Mouse (Mus musculus) adrenal gland, adult 18-20 months (tissue): Measurements from ENCODE around the gene Mark3. TPM values are rescaled to one million over a fixed set of nuclear protein-coding genes. Genes with fewer than 3 reads are reported as not detected.

Experiments used
- DNase-seq, 2 experiments: peaks; one replicate each; pipeline ENCODE4 v3.0.0; 2021 to 2022; ENCODE audit warnings: low spot score in 2 of 2
- total RNA-seq, 2 experiments: library from RNA; stranded (reverse); gene quantifications; 1 replicate in 1 of 2; 2 replicates in 1 of 2; pipeline ENCODE4 v1.2.3; 2021

Mark3 gene
- total RNA-seq, 2 experiments from 2014 or later, result 75.0 to 88.1 TPM

GRCm38 (mm10) chr12:111559647-111560258 lies 14.6 kb upstream of the Mark3 start:
- no peak for DNase-seq

- DNase-seq, result no peak
Measured at GRCm38 (mm10) chr12:111560286-111560685, 14.0 kb upstream of the Mark3 start.

DNA sequence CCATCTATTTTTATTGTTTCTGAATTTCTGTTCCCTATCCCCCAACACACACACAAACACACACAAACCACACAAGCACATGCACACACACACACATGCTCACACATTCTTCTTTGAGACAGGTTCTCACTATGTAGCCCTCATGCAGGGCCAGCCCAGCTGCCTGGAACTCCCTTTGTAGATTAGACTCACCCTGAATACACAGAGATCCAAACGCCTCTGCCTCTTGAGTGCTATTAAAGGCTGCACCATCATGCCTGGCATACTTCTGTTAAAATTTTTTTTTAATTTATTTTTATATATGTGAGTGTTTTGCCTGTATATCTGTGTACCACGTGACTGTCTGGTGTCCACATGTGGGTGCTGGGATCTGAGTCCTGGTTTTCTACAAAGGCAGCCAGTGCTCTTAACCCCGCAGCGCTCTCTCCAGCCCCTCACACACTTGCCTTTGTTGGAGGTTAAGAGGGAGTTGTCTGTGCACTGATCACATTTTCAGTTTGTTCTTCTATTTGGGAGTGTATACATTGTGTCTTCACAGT lies 12.0 kb upstream of the Mark3 start:
- DNase-seq, result no peak

GRCm38 (mm10) chr12:111563076-111563629 lies 11.2 kb upstream of the Mark3 start:
- no peak for DNase-seq

DNA sequence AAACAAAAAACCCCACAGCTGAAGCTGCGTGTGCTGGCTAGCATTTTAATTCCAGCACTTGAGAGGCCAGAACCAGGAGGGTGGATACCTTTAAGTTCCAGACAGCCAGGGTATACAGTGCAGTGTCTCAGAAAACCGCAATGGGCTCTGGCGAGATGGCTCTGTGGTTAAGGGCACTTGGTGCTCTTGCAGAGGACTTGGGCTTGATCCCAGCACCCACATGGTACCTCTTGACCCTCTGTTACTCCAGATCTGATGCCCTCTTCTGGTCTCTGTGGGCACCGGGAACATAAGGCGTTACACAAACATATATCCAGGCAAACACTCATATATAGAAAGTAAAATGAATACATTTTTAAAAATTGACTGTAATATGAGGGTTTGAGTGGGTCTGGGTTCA lies 9.0 kb upstream of the Mark3 start:
- no peak for DNase-seq

GRCm38 (mm10) chr12:111568836-111569235 lies 5.5 kb upstream of the Mark3 start:
- peak in 1 of 2 experiments; percentile 40 for DNase-seq

- no peak for DNase-seq
Measured at GRCm38 (mm10) chr12:111572406-111572805, 1.9 kb upstream of the Mark3 start.

DNA sequence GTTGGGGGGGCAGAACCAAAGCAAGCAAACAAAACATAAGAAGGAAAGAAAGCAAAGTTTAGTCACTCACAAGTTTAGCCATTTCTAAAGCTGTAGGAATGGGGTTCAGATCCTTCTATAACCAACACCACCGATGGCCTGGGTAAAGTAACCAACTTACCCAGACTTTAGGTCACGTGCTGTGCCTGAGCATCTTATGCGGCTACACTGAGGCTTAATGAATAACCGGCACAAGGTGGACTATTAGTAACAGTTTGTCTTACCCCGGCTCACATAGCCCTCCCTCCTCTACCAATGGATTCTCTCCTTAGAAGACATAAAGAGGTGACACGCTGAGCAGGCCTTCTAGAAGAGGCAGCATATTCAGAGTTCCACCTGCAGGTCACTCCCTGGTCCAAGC lies 1.0 kb upstream of the Mark3 start:
- no peak for DNase-seq

GRCm38 (mm10) chr12:111574887-111575838 lies 840 bp downstream of the Mark3 start:
- DNase-seq, result peak; percentile 45 to 51

- DNase-seq, result no peak
Measured at GRCm38 (mm10) chr12:111583058-111583457, 8.7 kb downstream of the Mark3 start.

- no peak for DNase-seq
Measured at GRCm38 (mm10) chr12:111584401-111584800, 10.1 kb downstream of the Mark3 start.

- DNase-seq, result no peak
Measured at GRCm38 (mm10) chr12:111587252-111587651, 12.9 kb downstream of the Mark3 start.

DNA sequence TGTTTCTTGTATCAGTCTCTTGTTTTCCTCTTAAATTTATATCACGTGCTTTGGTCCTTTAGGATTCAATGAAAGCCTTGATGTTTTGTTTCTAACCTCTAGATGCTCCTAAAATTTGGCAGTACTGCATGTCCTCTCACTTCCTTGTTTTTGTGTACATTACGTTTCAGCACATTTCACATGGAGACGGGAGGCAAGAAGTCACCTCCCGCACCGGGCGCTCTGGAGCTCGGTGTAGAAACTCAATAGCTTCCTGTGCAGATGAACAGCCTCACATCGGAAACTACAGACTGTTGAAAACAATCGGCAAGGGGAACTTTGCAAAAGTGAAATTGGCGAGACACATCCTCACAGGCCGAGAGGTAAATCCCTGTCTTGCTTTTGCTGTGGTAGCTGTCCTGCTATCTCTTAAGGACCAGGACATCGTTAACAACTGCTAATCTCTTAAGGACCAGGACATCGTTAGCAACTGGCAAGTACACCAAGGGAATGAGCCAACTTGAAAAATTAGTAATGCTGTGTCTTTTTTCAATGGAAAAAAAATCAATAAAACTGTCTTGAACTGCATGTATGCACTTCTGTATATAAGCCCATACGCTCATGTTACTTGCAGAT lies 18.2 kb downstream of the Mark3 start:
- DNase-seq, result no peak

DNA sequence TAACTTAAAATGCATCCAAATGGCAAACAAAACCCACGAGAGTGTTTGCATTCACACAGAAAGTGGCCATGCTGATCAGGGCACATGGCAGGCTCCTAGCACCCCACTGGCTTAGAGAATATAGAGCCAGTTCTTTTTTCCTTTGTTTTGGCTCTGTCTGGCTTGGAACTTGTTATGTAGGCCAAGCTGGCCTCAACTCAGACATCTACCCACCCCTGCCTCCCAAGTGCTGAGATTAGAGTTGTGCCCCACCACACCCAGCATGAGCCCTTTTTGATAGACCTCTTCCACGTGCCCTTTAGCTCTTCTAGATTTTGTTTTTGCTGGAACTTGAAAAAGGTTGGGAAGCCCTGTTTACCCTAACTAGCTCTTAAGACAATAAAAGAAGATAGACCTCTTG lies 19.5 kb downstream of the Mark3 start:
- no peak for DNase-seq

DNA sequence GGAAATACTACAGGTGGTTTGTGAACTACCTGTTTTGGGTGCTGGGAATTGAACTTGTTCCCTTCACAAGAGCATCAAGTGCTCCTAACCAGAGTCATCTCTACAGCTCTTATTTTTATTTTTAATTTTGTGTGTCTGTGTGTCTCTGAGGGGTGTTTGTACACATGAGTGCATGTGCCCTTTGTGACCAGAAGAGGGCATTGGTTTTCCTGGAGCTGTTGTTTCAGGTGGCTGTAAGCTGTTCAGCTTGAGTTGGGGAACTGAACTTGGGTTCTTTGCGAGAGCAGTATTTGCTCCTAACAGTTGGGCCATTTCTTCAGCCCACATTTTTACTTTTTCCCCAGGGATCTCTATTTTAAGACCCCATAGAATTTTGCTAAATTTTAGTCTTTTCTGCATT lies 23.0 kb downstream of the Mark3 start:
- no peak for DNase-seq

- no peak for DNase-seq
Measured at GRCm38 (mm10) chr12:111598902-111599301, 24.6 kb downstream of the Mark3 start.

GRCm38 (mm10) chr12:111599640-111600039 lies 25.3 kb downstream of the Mark3 start:
- DNase-seq, result peak in 1 of 2 experiments; percentile 24

DNA sequence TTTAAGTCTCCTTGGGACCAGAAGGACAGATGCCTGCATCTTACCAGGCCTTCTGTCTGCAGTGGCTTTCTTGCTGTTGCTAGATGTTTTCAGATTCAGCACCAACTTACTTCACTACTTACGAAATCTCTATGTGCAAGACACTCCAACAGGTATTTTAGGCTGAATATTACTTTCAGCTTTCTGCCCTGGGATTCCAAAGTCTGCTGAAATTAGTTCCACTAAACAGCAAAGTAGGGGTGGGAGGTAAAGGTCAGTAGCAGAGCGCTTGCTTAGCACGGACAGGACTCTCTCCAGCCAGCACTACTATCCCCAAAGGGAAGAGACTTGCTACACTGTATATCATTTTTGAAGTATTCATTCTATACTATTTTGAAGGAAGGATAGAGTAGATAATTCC lies 29.5 kb downstream of the Mark3 start:
- DNase-seq, result no peak

DNA sequence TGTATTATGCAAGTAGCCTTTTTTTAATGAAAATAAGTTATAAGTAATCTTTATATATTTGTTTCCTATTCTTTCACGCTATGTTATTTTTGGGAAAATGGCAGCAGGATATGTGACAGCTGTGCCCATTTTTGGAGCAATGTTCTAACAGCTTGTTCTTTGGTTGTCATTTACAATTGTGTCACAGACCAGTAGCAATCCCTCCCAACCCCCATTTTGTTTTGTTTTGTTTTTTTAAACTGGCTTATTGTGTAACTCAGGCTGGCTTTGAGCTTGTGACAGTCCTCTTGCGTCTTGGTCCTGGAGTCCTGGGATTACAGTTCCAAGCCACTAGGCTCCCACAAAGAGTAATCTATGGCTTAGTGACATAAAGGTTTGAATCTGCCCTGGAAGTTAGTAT lies 31.3 kb downstream of the Mark3 start:
- no peak for DNase-seq

GRCm38 (mm10) chr12:111608015-111608414 lies 33.7 kb downstream of the Mark3 start:
- no peak for DNase-seq

DNA sequence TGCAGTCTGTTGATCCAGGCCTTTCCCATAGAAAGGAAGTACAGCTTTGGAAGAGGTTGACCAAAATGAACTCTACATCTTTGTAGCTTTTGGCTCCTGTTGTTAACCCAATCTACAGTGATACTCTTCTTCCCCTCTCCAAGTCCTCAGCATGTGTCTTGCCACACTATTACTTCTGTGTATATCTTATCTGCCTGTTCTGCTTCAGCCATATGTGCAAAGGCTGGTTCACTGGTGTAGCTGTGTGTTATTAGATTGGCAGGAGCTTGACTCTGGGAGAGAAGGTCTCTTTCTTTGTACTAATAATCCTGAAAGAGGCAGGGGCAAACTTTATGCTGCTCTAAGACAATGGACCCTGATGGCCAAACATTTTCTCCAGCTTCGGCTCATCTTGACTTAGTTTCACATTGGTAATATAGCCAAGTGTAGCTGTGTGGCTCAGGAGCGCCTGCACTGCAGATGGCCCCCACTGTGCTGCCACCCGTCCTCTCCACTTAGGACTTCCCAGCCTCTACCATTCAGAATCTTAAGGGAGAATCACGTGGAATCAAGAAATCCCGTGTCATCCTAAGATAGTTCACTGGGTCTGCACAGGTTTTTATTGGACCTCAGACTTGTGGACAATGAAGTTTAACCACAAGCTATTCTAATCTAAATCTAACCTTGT lies 40.3 kb downstream of the Mark3 start:
- no peak for DNase-seq
